Mouse (Mus musculus): Measurements from ENCODE around the gene Ak7. TPM values are rescaled to one million over a fixed set of nuclear protein-coding genes. Genes with fewer than 3 reads are reported as not detected.

Gene Ak7
- total RNA-seq (2014; rRNA removed) (1.3 and 2.2 TPM in 2 replicates), polyA plus RNA-seq (2015; fragmentation: Nextera tagmentation; extraction: Ambion mirVana) (1.4 and 1.8 TPM in 2 replicates)

DNA sequence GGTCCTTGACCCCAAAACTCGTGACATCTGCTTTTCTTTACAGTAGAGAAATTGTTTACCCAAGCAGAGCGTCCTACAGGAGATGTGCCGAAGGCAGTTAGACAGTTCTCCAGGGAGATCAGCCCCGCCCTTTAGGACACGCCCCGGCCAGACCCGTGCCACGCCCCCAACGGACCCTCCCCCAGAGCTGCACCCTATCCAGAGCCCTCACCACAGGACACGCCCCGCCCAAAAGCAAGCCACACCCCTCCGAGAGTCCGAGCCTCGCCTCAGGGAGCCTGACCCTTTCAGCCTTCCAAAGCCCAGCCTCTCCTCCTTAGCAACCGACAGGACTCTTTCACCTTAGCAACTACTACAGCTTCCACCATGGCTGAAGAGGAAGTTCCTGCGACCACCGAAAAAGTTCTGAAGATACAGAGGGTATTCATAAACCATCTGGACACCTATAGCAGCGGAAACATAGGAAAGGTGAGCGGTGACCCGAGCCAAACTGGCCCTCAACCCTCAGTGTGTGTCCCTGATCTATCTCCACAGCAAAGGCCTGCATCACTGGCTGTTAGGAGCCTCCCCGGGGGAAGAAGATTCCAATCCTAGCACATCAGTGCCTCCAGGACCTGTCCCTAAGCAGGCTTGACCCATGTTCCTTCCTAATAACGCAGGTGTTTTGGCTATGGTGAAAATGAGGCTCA lies at the start of gene Ak7:
TSS of gene Ak7 (plus strand) at position 178 of the 689 bp plus-strand sequence.
- peaks cover 9% of the 10 kb centered on the region; the same call in 1 of the 2 replicates for H3K36me3 ChIP-seq (ENCODE audit: insufficient read depth, low read length)
- TF ChIP-seq CTCF (IDR thresholded peaks at IDR 0.05; ENCODE audit: low read depth), result no peak
- H3K4me1 ChIP-seq (ENCODE audit: insufficient read depth, low read length), result no peaks in the 10 kb centered on the region
- H3K4me2 ChIP-seq (ENCODE audit: low read depth, low read length), result peak within 1 kb of the TSS; percentile 25; the same call in 1 of the 2 replicates
- ATAC-seq (peak; percentile 76; the same call in 1 of the 2 replicates), DNase-seq (ENCODE audit: low spot score) (peak; percentile 48)
- H3K9ac ChIP-seq (replicated peaks; ENCODE audit: low read length), result no peak within 1 kb of the TSS
- H3K4me3 ChIP-seq (ENCODE audit: low read length), result no peak within 1 kb of the TSS
- H3K27me3 ChIP-seq (ENCODE audit: insufficient read depth, low read length), result no peaks in the 10 kb centered on the region
- no peak within 1 kb of the TSS for H3K27ac ChIP-seq
- no peaks in the 10 kb centered on the region for H3K9me3 ChIP-seq (ENCODE audit: low read length)
- 15% methylated on average over 22 of the region's 22 CpGs for WGBS

DNA sequence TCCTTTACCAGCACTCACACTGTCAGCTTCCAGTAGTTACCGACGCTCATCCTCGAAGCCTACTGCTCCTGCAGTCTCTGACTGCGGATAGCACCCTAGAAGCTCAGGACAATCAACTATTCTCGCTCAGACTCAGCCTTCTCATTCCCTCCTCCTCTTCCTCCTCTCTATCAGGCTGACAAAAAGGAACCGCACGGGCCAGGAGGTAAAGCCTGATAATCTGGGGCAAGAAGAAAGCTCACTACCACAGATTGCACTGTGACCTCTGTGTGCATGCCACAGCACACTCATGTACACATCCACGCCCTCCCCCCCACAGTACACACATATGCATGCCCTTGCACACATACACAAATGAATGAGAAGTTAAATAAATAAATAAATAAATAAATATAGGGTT lies 29.5 kb upstream of the Ak7 start:
- no peaks in the 10 kb centered on the region for H3K9me3 ChIP-seq (ENCODE audit: low read length)
- H3K27ac ChIP-seq, result no peak overlapping the region
- TF ChIP-seq CTCF (IDR thresholded peaks at IDR 0.05; ENCODE audit: low read depth), result no peak
- H3K27me3 ChIP-seq (ENCODE audit: insufficient read depth, low read length), result no peaks in the 10 kb centered on the region
- DNase-seq (ENCODE audit: low spot score), result no peak
- H3K4me3 ChIP-seq (ENCODE audit: low read length), result no peak overlapping the region
- no peak overlapping the region for H3K9ac ChIP-seq (replicated peaks; ENCODE audit: low read length)
- no peak overlapping the region for H3K4me2 ChIP-seq (ENCODE audit: low read depth, low read length)
- peaks cover 15% of the 10 kb centered on the region for H3K36me3 ChIP-seq (ENCODE audit: insufficient read depth, low read length)
- ATAC-seq, result no peak
- 94% methylated on average over 8 of the region's 8 CpGs for WGBS
- no peaks in the 10 kb centered on the region for H3K4me1 ChIP-seq (ENCODE audit: insufficient read depth, low read length)

DNA sequence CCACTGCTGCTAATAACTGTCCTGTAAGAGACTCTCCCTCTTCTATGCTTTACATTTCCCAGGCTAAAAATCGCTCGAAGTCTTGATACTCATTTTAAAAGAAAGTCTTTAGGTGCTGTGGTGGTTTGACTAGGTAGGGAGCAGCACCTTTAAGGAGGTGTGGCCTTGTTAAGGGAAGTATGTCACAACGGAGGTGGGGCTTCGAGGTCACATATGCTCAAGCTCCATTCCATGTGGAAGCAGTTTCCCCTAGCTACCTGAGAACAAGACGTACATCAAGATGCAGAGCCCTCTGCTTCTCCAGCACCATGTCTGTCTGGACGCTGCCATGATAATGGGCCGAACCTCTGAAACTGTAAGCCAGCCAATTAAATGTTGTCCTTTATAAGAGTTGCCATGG lies 27.6 kb upstream of the Ak7 start:
- Histone ChIP-seq H3K4me1 (ENCODE audit: insufficient read depth, low read length) (peaks cover under 1% of the 10 kb centered on the region; the same call in 1 of the 2 replicates), H3K27me3 (ENCODE audit: insufficient read depth, low read length) (no peaks in the 10 kb centered on the region), H3K4me3 (ENCODE audit: low read length) (no peak overlapping the region), H3K4me2 (ENCODE audit: low read depth, low read length) (no peak overlapping the region), H3K9me3 (ENCODE audit: low read length) (no peaks in the 10 kb centered on the region), H3K27ac (no peak overlapping the region), H3K36me3 (ENCODE audit: insufficient read depth, low read length) (peaks cover 13% of the 10 kb centered on the region), H3K9ac (replicated peaks; ENCODE audit: low read length) (no peak overlapping the region)
- WGBS, result 90% methylated on average over 7 of the region's 7 CpGs
- TF ChIP-seq CTCF (IDR thresholded peaks at IDR 0.05; ENCODE audit: low read depth), result no peak
- DNase-seq (ENCODE audit: low spot score), result no peak
- ATAC-seq, result no peak

DNA sequence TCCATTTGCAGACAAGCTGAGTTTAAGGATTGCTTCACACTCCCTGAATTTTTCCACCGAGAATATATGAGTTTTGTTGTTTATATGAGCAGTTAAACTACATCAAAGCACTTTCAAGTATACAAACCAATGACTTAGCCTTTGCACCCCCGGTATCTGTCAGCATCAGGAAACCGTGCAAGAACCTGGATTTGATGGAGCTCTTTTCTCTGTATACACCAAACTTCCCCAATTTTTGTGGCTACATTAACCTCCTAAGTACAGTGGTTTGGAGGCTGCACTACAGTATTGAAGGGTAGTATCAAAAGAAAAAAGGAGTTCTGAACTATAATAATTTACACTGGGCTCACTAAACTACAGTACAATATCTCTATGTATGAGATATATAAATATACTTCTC lies 27.0 kb upstream of the Ak7 start:
- WGBS, result 93% methylated on average over 3 of the region's 3 CpGs
- no peak for DNase-seq (ENCODE audit: low spot score)
- H3K4me2 ChIP-seq (ENCODE audit: low read depth, low read length), result no peak overlapping the region
- H3K4me3 ChIP-seq (ENCODE audit: low read length), result no peak overlapping the region
- no peak for ATAC-seq
- H3K9ac ChIP-seq (replicated peaks; ENCODE audit: low read length), result no peak overlapping the region
- no peaks in the 10 kb centered on the region for H3K9me3 ChIP-seq (ENCODE audit: low read length)
- H3K4me1 ChIP-seq (ENCODE audit: insufficient read depth, low read length), result peaks cover 6% of the 10 kb centered on the region
- no peak for TF ChIP-seq CTCF (IDR thresholded peaks at IDR 0.05; ENCODE audit: low read depth)
- H3K27me3 ChIP-seq (ENCODE audit: insufficient read depth, low read length), result no peaks in the 10 kb centered on the region
- no peak overlapping the region for H3K27ac ChIP-seq
- H3K36me3 ChIP-seq (ENCODE audit: insufficient read depth, low read length), result peaks cover 8% of the 10 kb centered on the region; the same call in 1 of the 2 replicates

DNA sequence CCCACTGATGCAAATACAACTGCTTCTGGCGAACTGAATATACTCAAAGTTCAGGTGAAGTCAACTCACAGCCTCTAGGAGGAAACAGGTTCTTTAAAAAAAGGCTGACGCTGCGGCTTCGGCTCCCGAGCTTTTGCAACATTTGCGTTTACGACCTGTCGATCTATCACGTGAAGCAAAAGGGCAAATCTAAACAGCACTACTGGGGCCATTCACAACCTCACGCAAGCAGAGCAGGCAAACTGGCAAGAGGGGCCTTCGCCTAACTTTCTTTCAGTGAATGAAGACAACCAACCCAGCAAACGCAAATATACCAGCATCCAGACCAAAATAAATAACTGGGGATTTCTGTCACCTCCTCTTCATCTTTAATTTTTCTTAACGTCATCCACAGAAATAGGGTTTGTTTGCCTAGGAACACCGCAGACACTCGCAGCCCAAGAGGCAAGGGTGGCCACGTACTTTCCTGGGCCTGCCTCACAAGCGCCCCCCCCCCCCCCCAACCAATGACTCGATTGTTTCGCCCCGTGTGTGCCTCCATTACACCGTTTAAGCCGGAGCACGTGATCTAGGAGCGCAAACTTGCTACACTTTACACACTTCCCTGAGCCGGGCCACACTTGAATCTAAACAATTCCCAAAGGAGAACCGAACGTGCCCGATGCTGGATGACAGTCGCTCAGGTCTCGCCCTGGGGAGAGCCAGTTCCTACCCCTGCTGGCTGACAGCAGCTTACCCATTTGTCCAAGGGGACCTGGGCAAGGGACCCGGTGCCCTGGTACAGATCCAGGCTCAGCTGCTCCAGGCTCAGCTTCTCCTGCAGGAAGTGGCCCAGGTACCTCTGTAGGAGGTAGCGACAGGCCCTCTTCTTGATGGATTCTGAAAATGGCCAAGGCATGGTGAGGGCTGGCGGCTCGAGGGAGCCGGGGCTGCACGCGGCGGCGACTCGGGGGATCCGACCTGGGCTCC lies 21.6 kb upstream of the Ak7 start, which contains the start of gene Gskip:
TSS of gene Gskip (plus strand) at position 897 of the 969 bp plus-strand sequence.
- Histone ChIP-seq H3K27me3 (ENCODE audit: insufficient read depth, low read length) (no peaks in the 10 kb centered on the region), H3K9me3 (ENCODE audit: low read length) (no peaks in the 10 kb centered on the region), H3K9ac (replicated peaks; ENCODE audit: low read length) (peak within 1 kb of the TSS; percentile 91), H3K4me3 (ENCODE audit: low read length) (peak within 1 kb of the TSS; percentile 98), H3K4me1 (ENCODE audit: insufficient read depth, low read length) (peaks cover 16% of the 10 kb centered on the region), H3K27ac (peak within 1 kb of the TSS; percentile 93), H3K36me3 (ENCODE audit: insufficient read depth, low read length) (no peaks in the 10 kb centered on the region), H3K4me2 (ENCODE audit: low read depth, low read length) (peak within 1 kb of the TSS; percentile 86)
- TF ChIP-seq CTCF (IDR thresholded peaks at IDR 0.05; ENCODE audit: low read depth), result no peak
- ATAC-seq, result peak; percentile 19
- DNase-seq (ENCODE audit: low spot score), result peak; percentile 67
- WGBS, result under 1% methylated on average over 40 of the region's 41 CpGs

DNA sequence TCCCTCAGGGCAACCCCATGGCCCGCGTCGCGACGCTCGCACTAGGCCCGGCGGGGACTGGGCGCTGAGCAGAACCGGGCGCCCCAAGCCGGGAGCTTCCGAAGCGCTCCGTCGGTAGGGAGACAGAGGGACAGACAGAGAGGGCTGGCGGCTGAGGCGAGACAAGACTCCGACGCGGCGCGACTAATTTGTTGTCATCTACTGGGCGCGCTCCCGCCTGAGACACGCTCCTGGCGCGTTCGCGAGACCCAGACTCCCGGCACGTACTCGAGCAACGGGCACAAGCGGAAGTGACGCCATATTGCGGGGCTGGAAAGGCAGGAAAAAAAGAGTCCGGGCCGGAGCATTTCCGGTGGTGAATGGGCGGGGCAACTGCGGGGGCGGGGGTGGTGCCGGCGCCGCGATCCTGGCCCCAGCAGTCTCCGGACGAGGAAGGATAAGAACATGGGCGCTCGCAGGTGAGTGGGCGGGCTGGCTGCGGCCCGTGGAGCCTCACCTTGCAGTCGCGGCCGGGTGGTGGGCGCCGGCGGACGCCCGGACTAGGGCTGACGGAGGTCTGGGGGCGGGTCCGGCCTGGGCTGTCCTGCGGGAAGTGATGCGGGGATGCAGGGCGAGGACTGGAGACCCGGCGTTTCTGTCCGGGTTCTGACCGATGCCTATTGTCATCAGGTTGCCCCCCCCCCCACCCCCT lies 20.6 kb upstream of the Ak7 start, which contains the start of gene Atg2b:
TSS of gene Atg2b (minus strand) at position 211 of the 691 bp plus-strand sequence.
- DNase-seq (ENCODE audit: low spot score) (peak; percentile 99), ATAC-seq (peak; percentile 96)
- no peaks in the 10 kb centered on the region for H3K27me3 ChIP-seq (ENCODE audit: insufficient read depth, low read length)
- H3K9me3 ChIP-seq (ENCODE audit: low read length), result no peaks in the 10 kb centered on the region
- H3K27ac ChIP-seq, result peak within 1 kb of the TSS; percentile 93
- H3K4me3 ChIP-seq (ENCODE audit: low read length), result peak within 1 kb of the TSS; percentile 98
- H3K4me2 ChIP-seq (ENCODE audit: low read depth, low read length), result peak within 1 kb of the TSS; percentile 86
- H3K9ac ChIP-seq (replicated peaks; ENCODE audit: low read length), result peak within 1 kb of the TSS; percentile 91
- peaks cover 16% of the 10 kb centered on the region for H3K4me1 ChIP-seq (ENCODE audit: insufficient read depth, low read length)
- WGBS, result under 1% methylated on average over 72 of the region's 73 CpGs
- no peak for TF ChIP-seq CTCF (IDR thresholded peaks at IDR 0.05; ENCODE audit: low read depth)
- no peaks in the 10 kb centered on the region for H3K36me3 ChIP-seq (ENCODE audit: insufficient read depth, low read length)

All from hindbrain, postnatal 0 days (tissue).